Mouse (Mus musculus) thymus, adult 2 months (tissue): Measurements from ENCODE around the gene Tgm6.

Source experiments
- CTCF ChIP-seq: fragments of 200-500 bp; IDR thresholded peaks from 2 replicates; pipeline ENCODE4 v1.5.1; 2012; ENCODE audit warnings: mild to moderate bottlenecking, control low read depth, low read length, moderate library complexity, borderline replicate concordance; ENCODE audit not compliant: control insufficient read depth, poor library complexity, insufficient read depth; ENCODE audit errors: extremely low read depth
- POLR2A ChIP-seq: fragments of 200-500 bp; IDR thresholded peaks from 2 replicates; pipeline ENCODE4 v1.6.1; 2012; ENCODE audit warnings: mild to moderate bottlenecking, low read length, control low read depth, moderate library complexity; ENCODE audit not compliant: control insufficient read depth, poor library complexity, insufficient read depth; ENCODE audit errors: extremely low read depth

- TF ChIP-seq POLR2A, result no peak
- no peak for TF ChIP-seq CTCF
Measured at GRCm38 (mm10) chr2:130155171-130155570, 43.0 kb downstream of the Tgm6 start.
